Mouse (Mus musculus): ENCODE results near the gene Ikzf2. TPM values are rescaled to one million over a fixed set of nuclear protein-coding genes. Genes with fewer than 3 reads are reported as not detected.

Ikzf2 gene
- polyA plus RNA-seq, 1 experiment from 2014 or later, result 4.2 TPM

- no peaks in the 10 kb centered on the region for H3K27me3 ChIP-seq (replicated peaks; ENCODE audit: control insufficient read depth, insufficient read depth, low read length)
- ATAC-seq (ENCODE audit: low read depth), result no peak
- H3K4me3 ChIP-seq (ENCODE audit: low read depth, low read length), result no peak overlapping the region
- H3K27ac ChIP-seq (replicated peaks; ENCODE audit: low read depth, low read length), result no peak overlapping the region
- H3K9me3 ChIP-seq (ENCODE audit: control insufficient read depth, low read length), result no peaks in the 10 kb centered on the region
- no peaks in the 10 kb centered on the region for H3K4me1 ChIP-seq (ENCODE audit: control insufficient read depth, insufficient read depth, low read length)
- no peaks in the 10 kb centered on the region for H3K36me3 ChIP-seq (ENCODE audit: control insufficient read depth, insufficient read depth, low read length)
- no peak overlapping the region for H3K4me2 ChIP-seq (ENCODE audit: low read depth, low read length)
- no peak overlapping the region for H3K9ac ChIP-seq (ENCODE audit: low read depth, low read length)
- DNase-seq (ENCODE audit: low spot score), result peak; percentile 37
- 62% methylated on average over 6 of the region's 6 CpGs for WGBS
These were observed 56.5 kb downstream of the Ikzf2 start for GRCm38 (mm10) chr1:69630508-69630907.

GRCm38 (mm10) chr1:69629513-69629912 is 57.5 kb downstream of the Ikzf2 start:
- DNase-seq (ENCODE audit: low spot score), result peak; percentile 46
- no peak overlapping the region for H3K27ac ChIP-seq (replicated peaks; ENCODE audit: low read depth, low read length)
- H3K9me3 ChIP-seq (ENCODE audit: control insufficient read depth, low read length), result no peaks in the 10 kb centered on the region
- no peak overlapping the region for H3K4me2 ChIP-seq (ENCODE audit: low read depth, low read length)
- no peaks in the 10 kb centered on the region for H3K27me3 ChIP-seq (replicated peaks; ENCODE audit: control insufficient read depth, insufficient read depth, low read length)
- no peaks in the 10 kb centered on the region for H3K36me3 ChIP-seq (ENCODE audit: control insufficient read depth, insufficient read depth, low read length)
- peak; percentile 53; the same call in 1 of the 2 replicates for ATAC-seq (ENCODE audit: low read depth)
- 61% methylated on average over 8 of the region's 8 CpGs for WGBS
- no peaks in the 10 kb centered on the region for H3K4me1 ChIP-seq (ENCODE audit: control insufficient read depth, insufficient read depth, low read length)
- H3K4me3 ChIP-seq (ENCODE audit: low read depth, low read length), result no peak overlapping the region
- H3K9ac ChIP-seq (ENCODE audit: low read depth, low read length), result no peak overlapping the region

GRCm38 (mm10) chr1:69612076-69612475 is 75.0 kb downstream of the Ikzf2 start:
- Histone ChIP-seq H3K27me3 (replicated peaks; ENCODE audit: control insufficient read depth, insufficient read depth, low read length) (no peaks in the 10 kb centered on the region), H3K4me2 (ENCODE audit: low read depth, low read length) (no peak overlapping the region), H3K4me1 (ENCODE audit: control insufficient read depth, insufficient read depth, low read length) (0 out of 2 replicates have a peak, but pooled peaks cover 3% of the 10 kb centered on the region), H3K27ac (replicated peaks; ENCODE audit: low read depth, low read length) (no peak overlapping the region), H3K9ac (ENCODE audit: low read depth, low read length) (no peak overlapping the region), H3K9me3 (ENCODE audit: control insufficient read depth, low read length) (no peaks in the 10 kb centered on the region), H3K4me3 (ENCODE audit: low read depth, low read length) (no peak overlapping the region), H3K36me3 (ENCODE audit: control insufficient read depth, insufficient read depth, low read length) (no peaks in the 10 kb centered on the region)
- 83% methylated on average over 5 of the region's 5 CpGs for WGBS
- ATAC-seq (ENCODE audit: low read depth) (no peak), DNase-seq (ENCODE audit: low spot score) (no peak)

GRCm38 (mm10) chr1:69611204-69611725 is 75.8 kb downstream of the Ikzf2 start:
- ATAC-seq (ENCODE audit: low read depth) (no peak), DNase-seq (ENCODE audit: low spot score) (peak; percentile 12)
- H3K9me3 ChIP-seq (ENCODE audit: control insufficient read depth, low read length), result no peaks in the 10 kb centered on the region
- no peak overlapping the region for H3K27ac ChIP-seq (replicated peaks; ENCODE audit: low read depth, low read length)
- no peaks in the 10 kb centered on the region for H3K27me3 ChIP-seq (replicated peaks; ENCODE audit: control insufficient read depth, insufficient read depth, low read length)
- H3K4me1 ChIP-seq (ENCODE audit: control insufficient read depth, insufficient read depth, low read length), result 0 out of 2 replicates have a peak, but pooled peaks cover 3% of the 10 kb centered on the region
- 65% methylated on average over 4 of the region's 4 CpGs for WGBS
- H3K4me3 ChIP-seq (ENCODE audit: low read depth, low read length), result no peak overlapping the region
- H3K4me2 ChIP-seq (ENCODE audit: low read depth, low read length), result no peak overlapping the region
- H3K9ac ChIP-seq (ENCODE audit: low read depth, low read length), result no peak overlapping the region
- no peaks in the 10 kb centered on the region for H3K36me3 ChIP-seq (ENCODE audit: control insufficient read depth, insufficient read depth, low read length)

GRCm38 (mm10) chr1:69610791-69611190 is 76.3 kb downstream of the Ikzf2 start:
- Histone ChIP-seq H3K9me3 (ENCODE audit: control insufficient read depth, low read length) (no peaks in the 10 kb centered on the region), H3K27ac (replicated peaks; ENCODE audit: low read depth, low read length) (no peak overlapping the region), H3K36me3 (ENCODE audit: control insufficient read depth, insufficient read depth, low read length) (no peaks in the 10 kb centered on the region), H3K27me3 (replicated peaks; ENCODE audit: control insufficient read depth, insufficient read depth, low read length) (no peaks in the 10 kb centered on the region), H3K4me2 (ENCODE audit: low read depth, low read length) (no peak overlapping the region), H3K9ac (ENCODE audit: low read depth, low read length) (no peak overlapping the region), H3K4me3 (ENCODE audit: low read depth, low read length) (no peak overlapping the region), H3K4me1 (ENCODE audit: control insufficient read depth, insufficient read depth, low read length) (0 out of 2 replicates have a peak, but pooled peaks cover 3% of the 10 kb centered on the region)
- peak; percentile 7 for DNase-seq (ENCODE audit: low spot score)
- ATAC-seq (ENCODE audit: low read depth), result no peak
- WGBS, result 48% methylated on average over 7 of the region's 7 CpGs

GRCm38 (mm10) chr1:69608846-69609245 is 78.2 kb downstream of the Ikzf2 start:
- H3K27ac ChIP-seq (replicated peaks; ENCODE audit: low read depth, low read length), result no peak overlapping the region
- H3K9me3 ChIP-seq (ENCODE audit: control insufficient read depth, low read length), result no peaks in the 10 kb centered on the region
- no peaks in the 10 kb centered on the region for H3K36me3 ChIP-seq (ENCODE audit: control insufficient read depth, insufficient read depth, low read length)
- no peaks in the 10 kb centered on the region for H3K27me3 ChIP-seq (replicated peaks; ENCODE audit: control insufficient read depth, insufficient read depth, low read length)
- 65% methylated on average over 5 of the region's 5 CpGs for WGBS
- no peak overlapping the region for H3K9ac ChIP-seq (ENCODE audit: low read depth, low read length)
- H3K4me1 ChIP-seq (ENCODE audit: control insufficient read depth, insufficient read depth, low read length), result 0 out of 2 replicates have a peak, but pooled peaks cover 3% of the 10 kb centered on the region
- no peak for ATAC-seq (ENCODE audit: low read depth)
- DNase-seq (ENCODE audit: low spot score), result no peak
- H3K4me2 ChIP-seq (ENCODE audit: low read depth, low read length), result no peak overlapping the region
- H3K4me3 ChIP-seq (ENCODE audit: low read depth, low read length), result no peak overlapping the region

GRCm38 (mm10) chr1:69606844-69607243 is 80.2 kb downstream of the Ikzf2 start:
- Histone ChIP-seq H3K4me3 (ENCODE audit: low read depth, low read length) (no peak overlapping the region), H3K9ac (ENCODE audit: low read depth, low read length) (no peak overlapping the region), H3K27me3 (replicated peaks; ENCODE audit: control insufficient read depth, insufficient read depth, low read length) (no peaks in the 10 kb centered on the region), H3K4me2 (ENCODE audit: low read depth, low read length) (no peak overlapping the region), H3K4me1 (ENCODE audit: control insufficient read depth, insufficient read depth, low read length) (0 out of 2 replicates have a peak, but pooled peaks cover 3% of the 10 kb centered on the region), H3K9me3 (ENCODE audit: control insufficient read depth, low read length) (no peaks in the 10 kb centered on the region), H3K27ac (replicated peaks; ENCODE audit: low read depth, low read length) (no peak overlapping the region), H3K36me3 (ENCODE audit: control insufficient read depth, insufficient read depth, low read length) (no peaks in the 10 kb centered on the region)
- no peak for DNase-seq (ENCODE audit: low spot score)
- 78% methylated on average over 1 of the region's 1 CpGs for WGBS
- no peak for ATAC-seq (ENCODE audit: low read depth)

GRCm38 (mm10) chr1:69604213-69604612 is 82.8 kb downstream of the Ikzf2 start:
- no peak overlapping the region for H3K4me2 ChIP-seq (ENCODE audit: low read depth, low read length)
- no peaks in the 10 kb centered on the region for H3K27me3 ChIP-seq (replicated peaks; ENCODE audit: control insufficient read depth, insufficient read depth, low read length)
- no peak overlapping the region for H3K4me3 ChIP-seq (ENCODE audit: low read depth, low read length)
- ATAC-seq (ENCODE audit: low read depth) (no peak), DNase-seq (ENCODE audit: low spot score) (peak; percentile 24)
- H3K4me1 ChIP-seq (ENCODE audit: control insufficient read depth, insufficient read depth, low read length), result no peaks in the 10 kb centered on the region
- no peak overlapping the region for H3K9ac ChIP-seq (ENCODE audit: low read depth, low read length)
- H3K36me3 ChIP-seq (ENCODE audit: control insufficient read depth, insufficient read depth, low read length), result no peaks in the 10 kb centered on the region
- no peaks in the 10 kb centered on the region for H3K9me3 ChIP-seq (ENCODE audit: control insufficient read depth, low read length)
- WGBS, result 39% methylated on average over 3 of the region's 3 CpGs
- H3K27ac ChIP-seq (replicated peaks; ENCODE audit: low read depth, low read length), result no peak overlapping the region

- Histone ChIP-seq H3K36me3 (ENCODE audit: control insufficient read depth, insufficient read depth, low read length) (no peaks in the 10 kb centered on the region), H3K27ac (replicated peaks; ENCODE audit: low read depth, low read length) (no peak overlapping the region), H3K4me2 (ENCODE audit: low read depth, low read length) (no peak overlapping the region), H3K4me1 (ENCODE audit: control insufficient read depth, insufficient read depth, low read length) (no peaks in the 10 kb centered on the region), H3K27me3 (replicated peaks; ENCODE audit: control insufficient read depth, insufficient read depth, low read length) (no peaks in the 10 kb centered on the region), H3K4me3 (ENCODE audit: low read depth, low read length) (no peak overlapping the region), H3K9ac (ENCODE audit: low read depth, low read length) (no peak overlapping the region), H3K9me3 (ENCODE audit: control insufficient read depth, low read length) (no peaks in the 10 kb centered on the region)
- no peak for ATAC-seq (ENCODE audit: low read depth)
- no peak for DNase-seq (ENCODE audit: low spot score)
- 68% methylated on average over 1 of the region's 1 CpGs for WGBS
These were observed 86.1 kb downstream of the Ikzf2 start for GRCm38 (mm10) chr1:69600954-69601353.

Data from embryonic facial prominence, embryonic 14.5 days (tissue).